Mouse (Mus musculus) adrenal gland, postnatal 4 days (tissue): ENCODE measurements around the gene Cd80. TPM values are rescaled to one million over a fixed set of nuclear protein-coding genes. Genes with fewer than 3 reads are reported as not detected.
"Not testable (repeated sequence)": the region's sequence is repeated elsewhere in the genome, so short reads cannot be mapped to it uniquely, and the experiment has no call there.

Source experiments
- DNase-seq, 2 experiments: peaks; one replicate each; pipeline ENCODE4 v3.0.0; 2021 to 2022; ENCODE audit warnings: low spot score in 2 of 2, mixed read lengths in 2 of 2
- total RNA-seq, 2 experiments: library from RNA; stranded (reverse); gene quantifications; 2 replicates each; pipeline ENCODE4 v1.2.3; 2021

The Cd80 gene
- total RNA-seq, 2 experiments from 2014 or later = 0.73 to 0.95 TPM

DNA sequence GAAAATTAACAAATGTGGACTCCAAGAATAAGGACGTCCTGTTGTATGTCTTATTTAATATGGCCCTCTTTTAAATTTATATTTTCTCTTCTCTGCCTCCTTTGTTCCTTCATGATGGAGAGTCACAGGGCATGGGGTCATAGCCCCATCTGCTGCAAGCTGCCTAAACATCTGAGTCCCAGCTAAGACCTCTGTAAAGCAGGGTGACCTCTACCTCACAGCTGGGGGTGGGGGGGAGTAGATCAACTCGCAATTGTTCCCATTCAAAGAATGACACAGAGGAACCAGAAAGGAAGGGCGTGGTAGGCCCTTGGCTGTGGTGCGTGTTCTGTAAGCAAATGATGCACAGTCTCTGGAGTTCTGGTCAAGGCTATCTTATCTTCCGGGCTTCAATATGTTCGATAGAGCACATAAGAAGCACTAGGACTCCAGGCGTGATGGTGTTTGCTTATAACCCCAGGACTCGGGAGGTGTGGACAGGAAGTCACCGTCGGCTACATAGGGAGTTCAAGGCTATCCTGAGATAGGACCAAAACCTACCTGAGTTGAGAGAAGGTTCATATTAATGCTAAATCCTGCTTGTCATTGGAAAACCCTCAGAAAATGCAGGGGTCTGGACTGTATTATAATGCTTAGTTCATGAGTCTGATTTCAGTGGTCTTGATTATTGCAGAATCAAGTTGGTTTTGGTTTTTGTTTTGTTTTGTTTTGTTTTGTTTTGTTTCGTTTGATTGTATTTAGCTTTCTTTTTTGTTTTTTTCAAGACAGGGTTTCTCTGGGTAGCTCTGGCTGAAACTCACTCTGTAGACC, 16.5 kb downstream of the Cd80 start:
- no peak for DNase-seq

DNA sequence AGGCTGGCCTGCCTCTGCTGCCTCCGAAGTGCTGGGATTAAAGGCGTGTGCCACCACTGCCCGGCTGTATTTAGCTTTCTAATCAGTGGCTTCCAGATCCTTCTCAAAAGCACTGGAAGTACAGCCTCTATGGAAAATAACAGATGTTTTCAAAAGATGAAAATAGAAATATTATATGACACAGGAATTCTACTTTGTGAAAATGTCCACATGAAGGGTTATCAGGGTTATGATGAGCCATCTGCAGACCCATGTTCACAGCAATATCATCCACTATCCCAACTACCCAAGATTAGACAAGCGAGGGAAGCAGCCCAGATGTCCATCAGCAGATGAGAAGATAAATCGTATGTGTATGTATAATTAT, 17.1 kb downstream of the Cd80 start:
- DNase-seq = no peak

- DNase-seq = no peak
These were observed 18.3 kb downstream of the Cd80 start for GRCm38 (mm10) chr16:38473661-38474060.

- DNase-seq = no peak
These were observed 19.4 kb downstream of the Cd80 start for GRCm38 (mm10) chr16:38474677-38475286.

GRCm38 (mm10) chr16:38475681-38476311, 20.4 kb downstream of the Cd80 start:
- no peak for DNase-seq

DNA sequence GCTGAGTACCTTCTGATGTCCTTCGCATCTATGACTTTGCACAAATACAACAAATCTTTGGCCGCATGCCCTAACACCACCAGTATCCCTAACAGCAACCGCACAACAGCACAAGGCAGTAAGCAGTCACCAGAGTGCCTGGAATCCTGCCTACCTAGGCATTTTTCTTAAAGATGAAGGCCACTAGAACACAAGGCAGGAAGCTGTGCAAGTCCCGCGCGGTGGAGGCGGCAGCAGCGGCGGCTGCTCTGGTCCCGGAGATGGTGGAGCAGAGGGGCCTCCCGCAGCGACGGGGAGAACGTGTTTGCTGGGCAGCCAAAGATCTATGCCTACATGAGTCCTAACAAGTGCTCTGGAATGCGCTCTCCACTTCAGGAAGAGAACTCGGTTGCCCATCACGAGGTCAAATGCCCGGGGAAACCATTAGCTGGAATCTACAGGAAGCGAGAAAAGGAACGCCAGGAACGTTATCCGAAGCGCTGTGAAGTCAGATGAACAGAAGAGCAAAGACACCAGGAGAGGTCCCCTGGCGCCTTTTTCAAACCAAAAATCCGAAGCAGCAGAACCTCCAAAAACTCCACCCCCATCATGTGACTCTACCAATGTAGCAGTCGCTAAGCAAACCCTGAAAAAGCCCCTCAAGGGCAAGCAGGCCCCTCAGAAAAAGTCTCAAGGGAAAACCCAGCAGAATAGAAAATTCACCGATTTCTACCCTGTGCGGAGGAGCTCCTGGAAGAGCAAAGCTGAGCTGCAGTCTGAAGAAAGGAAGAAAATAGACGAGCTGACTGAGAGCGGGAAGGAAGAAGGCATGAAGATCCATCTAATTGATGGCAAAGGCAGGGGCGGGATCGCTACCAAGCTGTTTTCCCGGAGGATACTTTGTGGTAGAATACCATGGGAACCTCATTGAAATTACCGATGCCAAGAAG, 21.2 kb downstream of the Cd80 start:
- DNase-seq = peak in 1 of 2 experiments; percentile 13

- not testable (repeated sequence) for DNase-seq
These were observed 21.9 kb downstream of the Cd80 start for GRCm38 (mm10) chr16:38477241-38477608.

DNA sequence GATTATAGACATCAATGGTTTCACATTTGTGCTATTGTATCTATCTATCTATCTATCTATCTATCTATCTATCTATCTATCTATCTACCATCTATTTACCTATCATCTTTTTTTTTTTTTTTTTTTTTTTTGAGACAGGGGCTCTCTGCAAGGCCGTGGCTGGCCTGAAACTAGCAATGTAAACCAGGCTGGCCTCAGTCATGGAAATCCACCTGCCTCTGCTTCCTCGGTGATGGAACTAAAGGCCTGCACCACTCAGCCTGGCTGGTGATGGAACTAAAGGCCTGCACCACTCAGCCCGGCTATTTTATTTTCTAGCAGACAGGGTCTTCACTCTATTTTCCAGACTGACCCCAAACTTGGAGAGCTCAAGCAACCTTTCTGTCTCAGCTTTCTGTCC, 22.9 kb downstream of the Cd80 start:
- DNase-seq = no peak

DNA sequence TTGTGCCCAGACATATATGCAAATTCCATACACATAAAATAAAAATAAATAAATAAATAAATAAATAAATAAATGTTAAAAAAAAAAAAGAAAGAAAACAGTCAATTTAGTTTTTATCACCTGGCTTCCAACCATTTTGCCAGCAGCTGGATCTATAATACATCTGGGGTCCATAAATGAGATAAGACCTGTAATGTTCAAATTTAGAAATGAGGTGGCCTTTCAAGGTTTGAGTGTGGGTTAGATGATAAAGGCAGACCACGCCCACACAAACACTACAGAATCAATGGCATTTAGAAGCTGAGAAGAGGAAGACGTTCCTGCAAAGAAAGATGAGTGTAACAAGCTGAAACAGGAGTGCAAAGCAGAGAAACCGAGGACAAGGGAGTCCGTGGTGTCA, 26.0 kb downstream of the Cd80 start:
- no peak for DNase-seq

- no peak for DNase-seq
These were observed 27.6 kb downstream of the Cd80 start for GRCm38 (mm10) chr16:38482780-38483562.

- no peak for DNase-seq
These were observed 28.4 kb downstream of the Cd80 start for GRCm38 (mm10) chr16:38483582-38484309.

DNA sequence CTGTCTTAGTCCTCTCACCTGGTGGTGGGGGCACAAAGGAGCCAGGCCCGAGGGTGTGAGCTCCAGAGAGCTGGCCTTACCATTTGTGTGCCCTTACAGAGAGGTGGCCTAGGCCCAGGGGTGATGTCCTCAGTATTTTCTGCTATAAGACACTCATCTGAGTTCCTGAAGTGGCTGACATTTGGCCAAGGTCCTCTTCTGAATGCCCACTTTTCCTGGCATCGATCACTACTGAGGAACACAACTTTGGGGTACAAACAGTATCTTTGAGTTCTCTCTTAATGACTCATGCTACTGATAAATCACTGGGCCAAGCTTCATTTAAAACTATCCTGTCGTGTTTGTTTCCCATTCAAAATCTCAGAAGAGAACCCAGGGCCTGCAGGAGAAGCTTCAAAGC, 37.2 kb downstream of the Cd80 start:
- no peak for DNase-seq

DNA sequence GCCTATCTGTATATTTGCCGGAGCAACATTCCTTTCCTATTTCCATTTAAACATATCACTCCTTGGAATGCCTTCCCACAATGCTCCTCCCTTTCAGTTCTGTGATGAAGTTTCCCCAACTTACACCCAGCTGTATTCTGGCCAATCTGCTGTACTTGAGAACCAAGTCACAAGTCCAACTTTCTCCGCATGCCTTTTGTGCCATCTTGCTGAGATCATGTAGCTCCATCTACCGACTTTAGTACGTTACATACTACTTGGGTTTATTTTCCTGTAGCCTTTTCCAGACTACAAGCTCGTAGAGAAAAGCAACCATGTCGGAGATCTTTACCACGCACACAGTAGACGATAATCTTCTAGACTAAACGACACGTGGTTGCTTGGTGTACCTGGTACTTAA, 38.5 kb downstream of the Cd80 start:
- DNase-seq = no peak

DNA sequence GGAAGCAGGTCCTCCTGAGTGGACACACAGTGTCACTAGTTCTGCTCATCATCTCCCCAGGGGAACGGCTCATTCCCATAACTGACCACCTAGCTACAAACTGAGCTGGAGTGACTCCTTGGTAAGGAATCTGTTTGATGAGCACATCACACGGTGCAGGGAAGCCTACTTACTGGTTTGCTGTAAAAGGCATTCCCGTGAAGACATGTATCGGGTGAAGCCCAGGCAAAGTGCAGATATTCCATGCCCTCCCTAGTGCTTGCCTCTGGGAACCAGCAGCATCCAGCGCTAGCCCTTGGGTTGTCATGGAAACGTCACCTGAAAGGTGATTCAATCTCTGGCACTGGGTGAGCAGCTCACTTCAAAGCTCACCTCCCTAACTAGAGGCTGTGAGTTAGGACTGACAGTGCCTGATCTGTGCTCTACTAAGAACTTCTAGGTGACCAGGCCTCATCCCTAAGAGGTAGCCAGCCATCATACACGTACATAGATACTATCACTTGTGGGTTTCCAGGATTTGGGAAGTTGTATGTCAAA, 41.3 kb downstream of the Cd80 start:
- no peak for DNase-seq

GRCm38 (mm10) chr16:38502469-38502868, 47.1 kb downstream of the Cd80 start:
- DNase-seq = no peak

- DNase-seq = no peak
These were observed 48.2 kb downstream of the Cd80 start for GRCm38 (mm10) chr16:38503528-38503927.

DNA sequence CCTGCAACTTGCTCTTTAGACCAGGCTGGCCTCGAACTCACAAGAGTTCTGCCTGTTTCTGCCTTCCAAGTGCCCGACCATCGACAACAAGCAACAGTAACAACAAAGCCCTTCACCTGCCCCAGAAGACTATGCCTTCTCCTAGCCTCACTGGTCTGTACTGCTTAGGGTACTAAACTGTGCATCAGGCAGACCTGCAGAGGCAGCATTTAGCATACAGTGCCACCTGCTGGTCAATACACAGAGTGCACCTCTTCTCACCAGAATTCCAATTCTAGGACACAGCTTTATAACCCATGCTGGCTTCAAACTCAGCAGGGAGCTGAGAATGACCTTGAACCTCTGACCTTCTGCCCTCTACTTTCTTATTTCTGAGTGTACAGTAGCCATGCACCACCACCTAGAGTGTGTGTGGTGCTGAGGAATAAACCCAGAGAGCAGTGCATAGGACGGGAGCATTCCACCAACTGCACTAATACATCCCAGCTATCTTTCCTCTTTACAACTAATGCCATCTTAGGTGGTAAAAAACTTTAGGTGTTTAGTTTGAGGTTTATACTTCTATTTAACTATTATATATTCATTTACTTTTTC, 50.8 kb downstream of the Cd80 start:
- DNase-seq = peak; percentile 14 to 37

- no peak for DNase-seq
These were observed 55.5 kb downstream of the Cd80 start for GRCm38 (mm10) chr16:38510846-38511245.

DNA sequence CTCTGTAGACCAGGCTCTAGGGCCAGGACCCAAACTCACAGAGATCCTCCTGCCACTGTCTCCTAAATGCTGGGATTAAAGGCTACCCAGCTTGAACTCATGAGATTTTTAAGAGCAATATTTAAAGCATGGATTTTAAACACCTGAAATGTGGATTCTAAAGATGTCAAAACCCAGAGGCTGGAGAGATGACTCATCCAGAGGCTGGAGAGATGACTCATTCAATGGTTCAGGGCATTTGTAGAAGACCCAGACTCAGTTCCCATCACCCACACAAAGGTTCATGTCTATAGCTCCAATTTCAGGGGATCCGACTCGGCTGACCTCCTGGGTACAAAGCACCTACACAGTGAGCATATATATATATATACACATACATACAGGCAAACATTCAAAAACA, 63.8 kb downstream of the Cd80 start:
- no peak for DNase-seq
